Mouse (Mus musculus): ENCODE data around the gene Rab31.

GRCm38 (mm10) chr17:65612391-65613141, 160.0 kb downstream of the Rab31 start:
- TF ChIP-seq USF1 (IDR thresholded peaks at IDR 0.05; ENCODE audit: low read depth): no peak
- no peak for TF ChIP-seq REST (IDR thresholded peaks at IDR 0.05; ENCODE audit: insufficient read depth, insufficient read length)
- TF ChIP-seq POLR2AphosphoS2 (IDR thresholded peaks at IDR 0.05; ENCODE audit: insufficient read length, low read depth): no peak
- TF ChIP-seq POLR2A (IDR thresholded peaks at IDR 0.05; ENCODE audit: insufficient read length, low read depth): no peak

All from myocyte (in vitro differentiated cells).